Mouse (Mus musculus) neural tube, embryonic 12.5 days (tissue): ENCODE measurements around the gene Prickle1. TPM values are rescaled to one million over a fixed set of nuclear protein-coding genes. Genes with fewer than 3 reads are reported as not detected.

Experiments
- ATAC-seq: fragments of 200-750 bp; cut with Nextera tagmentation; 2 replicates; pipeline ENCODE4 v1.8.0; 2017; ENCODE audit warnings: low read depth, mild to moderate bottlenecking, moderate TSS enrichment, moderate library complexity; ENCODE audit not compliant: low FRiP score
- H3K27ac ChIP-seq: fragments of 300-500 bp; sonication (generic); 2 replicates; pipeline ENCODE4 v1.5.1; 2016
- H3K27me3 ChIP-seq: fragments of 300-500 bp; sonication (generic); replicated peaks from 2 replicates; pipeline ENCODE4 v1.6.1; 2016; ENCODE audit warnings: mild to moderate bottlenecking
- H3K36me3 ChIP-seq: fragments of 300-500 bp; sonication (generic); 2 replicates; pipeline ENCODE4 v1.6.1; 2016; ENCODE audit warnings: mild to moderate bottlenecking
- H3K4me1 ChIP-seq: fragments of 300-500 bp; sonication (generic); 2 replicates; pipeline ENCODE4 v1.6.1; 2016
- H3K4me2 ChIP-seq: fragments of 300-500 bp; sonication (generic); replicated peaks from 2 replicates; pipeline ENCODE4 v1.6.1; 2016; ENCODE audit warnings: mild to moderate bottlenecking
- H3K4me3 ChIP-seq: fragments of 300-500 bp; sonication (generic); 2 replicates; pipeline ENCODE4 v1.5.1; 2016
- H3K9ac ChIP-seq: fragments of 300-500 bp; sonication (generic); 2 replicates; pipeline ENCODE4 v1.6.1; 2016; ENCODE audit warnings: mild to moderate bottlenecking
- H3K9me3 ChIP-seq: fragments of 300-500 bp; sonication (generic); 2 replicates; pipeline ENCODE4 v1.6.1; 2016; ENCODE audit warnings: mild to moderate bottlenecking
- WGBS: fragments of 180-500 bp; shearing (Covaris S2); methylation state at CpG from one replicate; pipeline ENCODE4 v1.1.7; 2016; 5-methylcytosine and 5-hydroxymethylcytosine counted together
- polyA plus RNA-seq: library from polyadenylated mRNA; unstranded; fragments of >200 nt; fragmentation: Nextera tagmentation; extraction: Ambion mirVana; gene quantifications from 2 replicates; pipeline ENCODE4 v1.2.1, GENCODE M21; 2016

Prickle1 gene
- polyA plus RNA-seq, 1 experiment from 2014 or later = 19.2 TPM

DNA sequence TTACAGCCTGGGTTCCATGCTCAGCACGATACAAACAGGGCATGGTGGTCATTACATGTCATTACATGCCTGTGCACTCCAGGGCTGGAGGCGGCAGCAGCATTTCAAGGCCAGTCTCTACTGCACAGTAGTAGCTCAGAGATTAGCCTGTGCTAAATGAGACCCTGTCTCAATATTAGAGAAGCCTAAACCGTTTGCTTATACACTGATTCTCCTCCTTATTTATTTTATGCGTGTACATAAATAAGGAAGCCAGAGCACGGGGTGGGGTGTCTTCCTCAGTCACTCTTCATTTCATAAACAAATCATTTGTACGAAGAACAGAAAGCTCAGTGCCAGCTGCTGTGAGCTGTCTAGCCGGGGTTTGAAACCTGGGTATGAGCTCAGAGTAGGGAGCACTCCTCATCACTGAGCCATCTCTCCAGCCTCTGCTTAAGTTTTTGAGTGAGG is 111.4 kb downstream of the Prickle1 start:
- no peak overlapping the region for H3K4me2 ChIP-seq
- no peaks in the 10 kb centered on the region for H3K9me3 ChIP-seq
- no peaks in the 10 kb centered on the region; the same call in 1 of the 2 replicates for H3K36me3 ChIP-seq
- H3K4me1 ChIP-seq = no peaks in the 10 kb centered on the region
- H3K27ac ChIP-seq = no peak overlapping the region
- H3K27me3 ChIP-seq = no peaks in the 10 kb centered on the region
- ATAC-seq = no peak
- H3K9ac ChIP-seq = no peak overlapping the region
- no peak overlapping the region for H3K4me3 ChIP-seq
- 83% methylated on average over 7 of the region's 7 CpGs for WGBS

DNA sequence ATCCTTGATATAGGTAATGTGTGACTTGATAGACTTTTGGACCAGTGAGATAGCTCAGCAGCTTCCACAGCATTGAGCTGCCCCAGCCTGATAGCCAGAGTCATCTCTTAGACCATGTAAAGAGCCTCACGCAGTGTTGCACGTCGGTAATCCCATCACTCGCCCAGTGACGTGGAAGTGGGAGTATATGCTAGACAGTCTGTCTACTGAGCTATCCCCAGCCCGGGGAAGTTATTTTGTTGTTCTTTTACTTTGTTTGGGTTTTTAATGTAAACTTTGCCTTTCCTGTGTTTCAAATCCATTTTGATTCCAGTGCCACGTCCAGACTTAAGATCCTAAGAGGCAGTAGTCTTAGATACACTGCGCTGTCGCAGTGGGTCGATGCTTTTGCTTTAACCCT is 114.6 kb downstream of the Prickle1 start:
- 89% methylated on average over 10 of the region's 10 CpGs for WGBS
- H3K4me2 ChIP-seq = no peak overlapping the region
- no peak for ATAC-seq
- no peak overlapping the region for H3K27ac ChIP-seq
- no peaks in the 10 kb centered on the region for H3K27me3 ChIP-seq
- H3K9me3 ChIP-seq = no peaks in the 10 kb centered on the region
- H3K4me3 ChIP-seq = no peak overlapping the region
- H3K9ac ChIP-seq = no peak overlapping the region
- no peaks in the 10 kb centered on the region for H3K36me3 ChIP-seq
- H3K4me1 ChIP-seq = no peaks in the 10 kb centered on the region

DNA sequence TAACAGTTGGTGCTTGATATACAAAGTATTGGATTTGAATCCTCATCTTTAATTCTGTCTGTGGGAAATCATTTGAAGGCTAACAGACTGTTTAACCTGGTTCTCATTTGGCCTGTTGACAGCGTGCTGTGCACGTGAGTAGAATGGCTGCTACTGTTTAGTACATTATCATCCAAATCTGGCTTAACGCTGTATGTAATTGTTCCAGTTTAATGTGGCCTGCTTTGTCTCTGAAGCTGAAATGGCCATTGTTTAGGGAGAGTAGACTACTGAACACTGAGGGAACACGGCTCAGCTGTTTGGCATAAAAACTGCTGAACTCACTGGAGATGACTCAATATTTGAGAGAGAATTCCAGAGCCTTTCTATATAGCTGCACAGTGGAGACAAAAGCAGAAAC is 116.2 kb downstream of the Prickle1 start:
- no peaks in the 10 kb centered on the region for H3K4me1 ChIP-seq
- WGBS = 52% methylated on average over 4 of the region's 4 CpGs
- H3K27ac ChIP-seq = no peak overlapping the region
- no peak overlapping the region for H3K4me2 ChIP-seq
- H3K4me3 ChIP-seq = no peak overlapping the region
- H3K27me3 ChIP-seq = no peaks in the 10 kb centered on the region
- ATAC-seq = no peak
- H3K9ac ChIP-seq = no peak overlapping the region
- H3K9me3 ChIP-seq = no peaks in the 10 kb centered on the region
- no peaks in the 10 kb centered on the region for H3K36me3 ChIP-seq

DNA sequence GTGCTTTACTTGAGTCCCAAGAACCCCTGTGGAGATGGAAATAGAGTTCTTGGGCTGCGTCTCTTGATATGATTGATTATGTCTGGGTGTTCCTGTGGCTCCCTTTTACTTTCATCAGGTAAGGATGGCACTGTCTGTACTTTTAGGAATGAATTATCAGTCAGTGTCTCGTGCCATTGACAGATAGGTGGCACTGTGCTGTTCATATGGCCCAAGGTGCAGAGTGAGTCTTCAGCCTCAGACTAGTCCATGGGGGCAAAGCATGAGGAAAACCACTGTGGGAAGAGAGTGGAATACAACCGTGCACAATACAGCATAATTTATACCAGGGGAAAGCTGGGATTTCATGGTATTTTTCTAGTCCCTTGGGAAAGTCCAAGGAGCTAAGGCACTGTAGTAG is 117.0 kb downstream of the Prickle1 start:
- Histone ChIP-seq H3K36me3 (no peaks in the 10 kb centered on the region), H3K27ac (no peak overlapping the region), H3K27me3 (no peaks in the 10 kb centered on the region), H3K4me3 (no peak overlapping the region), H3K4me1 (no peaks in the 10 kb centered on the region), H3K9me3 (no peaks in the 10 kb centered on the region), H3K4me2 (no peak overlapping the region), H3K9ac (no peak overlapping the region)
- no peak for ATAC-seq
- WGBS = 83% methylated on average over 3 of the region's 3 CpGs

DNA sequence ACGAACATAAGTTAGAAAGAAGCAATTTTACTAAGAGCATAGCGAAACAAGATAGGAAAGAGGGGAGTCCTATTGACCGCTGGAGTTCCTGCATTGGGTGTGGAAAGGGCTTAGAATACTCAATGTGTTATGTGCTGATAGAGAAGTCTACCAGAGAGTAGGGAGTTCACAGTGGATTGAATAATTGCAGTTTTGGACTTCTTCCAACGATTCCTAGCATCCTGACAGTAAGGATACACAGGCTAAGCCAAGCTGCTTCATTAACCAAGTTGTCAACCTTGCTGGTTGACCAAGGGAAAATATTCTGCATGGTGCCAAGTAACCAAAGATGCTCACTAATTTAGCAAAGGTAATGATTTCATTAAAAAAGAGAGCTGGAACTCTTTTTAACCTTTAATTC is 118.0 kb downstream of the Prickle1 start:
- Histone ChIP-seq H3K4me2 (no peak overlapping the region), H3K27ac (no peak overlapping the region), H3K9me3 (no peaks in the 10 kb centered on the region), H3K36me3 (no peaks in the 10 kb centered on the region), H3K4me1 (peaks cover 2% of the 10 kb centered on the region; the same call in 1 of the 2 replicates), H3K9ac (no peak overlapping the region), H3K27me3 (no peaks in the 10 kb centered on the region), H3K4me3 (no peak overlapping the region)
- no peak for ATAC-seq
- WGBS = 95% methylated on average over 4 of the region's 4 CpGs

DNA sequence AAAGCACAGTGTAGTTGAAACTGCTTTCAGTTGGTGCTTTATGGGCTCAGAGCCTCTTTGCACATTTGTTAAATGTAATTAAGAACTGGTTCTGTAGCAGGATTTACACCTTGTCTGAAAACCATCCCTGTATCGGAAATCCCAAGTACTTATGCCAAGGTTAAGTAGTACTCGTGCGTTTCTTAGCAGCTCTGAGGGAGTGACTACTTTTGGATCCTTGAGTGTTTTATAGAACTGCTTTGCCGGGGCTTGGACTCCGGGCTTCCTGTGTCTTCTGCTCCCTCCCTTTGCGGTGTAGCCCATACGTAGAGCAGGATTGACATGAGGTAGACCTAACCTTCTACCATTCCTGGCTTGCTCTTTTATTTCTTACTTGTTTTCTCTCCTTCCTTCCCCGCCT is 120.0 kb downstream of the Prickle1 start:
- no peak overlapping the region for H3K27ac ChIP-seq
- H3K9me3 ChIP-seq = no peaks in the 10 kb centered on the region
- no peak for ATAC-seq
- no peak overlapping the region for H3K9ac ChIP-seq
- H3K36me3 ChIP-seq = no peaks in the 10 kb centered on the region
- no peak overlapping the region for H3K4me2 ChIP-seq
- no peaks in the 10 kb centered on the region for H3K27me3 ChIP-seq
- WGBS = 54% methylated on average over 8 of the region's 8 CpGs
- no peak overlapping the region for H3K4me3 ChIP-seq
- H3K4me1 ChIP-seq = peaks cover 12% of the 10 kb centered on the region

DNA sequence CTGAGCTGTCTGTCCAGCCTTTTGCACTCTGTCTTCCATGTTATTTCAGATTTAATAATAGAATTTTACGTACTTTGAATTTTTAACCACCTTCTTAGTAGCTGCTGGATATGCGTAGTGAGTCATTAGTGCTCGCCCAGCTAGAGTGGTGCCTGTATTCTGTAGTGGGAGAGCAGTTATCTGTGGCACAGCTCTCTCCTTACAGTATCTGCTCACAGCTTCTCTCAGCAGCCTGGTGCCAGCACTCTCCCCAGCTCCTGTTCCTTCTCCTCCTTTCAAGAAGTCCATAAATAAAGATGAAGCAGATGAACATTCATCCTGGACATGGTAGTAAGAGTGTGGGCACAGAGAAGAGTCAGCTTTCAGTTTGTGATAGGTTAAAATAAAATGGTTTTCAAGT is 121.4 kb downstream of the Prickle1 start:
- WGBS = 88% methylated on average over 3 of the region's 3 CpGs
- H3K27ac ChIP-seq = no peak overlapping the region
- H3K9me3 ChIP-seq = no peaks in the 10 kb centered on the region
- no peaks in the 10 kb centered on the region for H3K36me3 ChIP-seq
- no peak overlapping the region for H3K9ac ChIP-seq
- H3K4me3 ChIP-seq = no peak overlapping the region
- H3K4me2 ChIP-seq = no peak overlapping the region
- H3K27me3 ChIP-seq = no peaks in the 10 kb centered on the region
- peaks cover 12% of the 10 kb centered on the region for H3K4me1 ChIP-seq
- no peak for ATAC-seq

DNA sequence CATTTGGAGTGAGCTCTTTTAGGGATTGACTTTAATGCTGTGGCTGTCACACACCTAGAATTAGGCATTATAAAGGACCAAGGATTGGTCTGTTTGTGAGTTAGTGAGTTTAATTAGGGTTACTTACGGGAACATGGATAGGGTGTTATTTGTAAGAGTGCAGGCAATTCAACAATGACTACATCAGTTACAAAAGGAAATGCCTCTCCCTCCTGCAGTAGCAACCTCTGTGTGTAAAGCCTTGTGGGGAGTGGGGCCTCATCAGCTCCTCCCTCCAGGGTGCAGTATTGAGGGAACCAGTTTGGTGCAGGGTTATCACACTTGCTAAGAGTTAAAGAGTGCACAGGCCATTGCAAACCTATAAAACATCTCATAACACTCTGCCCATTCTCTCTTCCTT is 123.6 kb downstream of the Prickle1 start:
- Histone ChIP-seq H3K9ac (no peak overlapping the region), H3K4me1 (peaks cover 12% of the 10 kb centered on the region), H3K9me3 (no peaks in the 10 kb centered on the region), H3K36me3 (no peaks in the 10 kb centered on the region; the same call in 1 of the 2 replicates), H3K4me3 (no peak overlapping the region), H3K27me3 (no peaks in the 10 kb centered on the region), H3K4me2 (no peak overlapping the region; the same call in 1 of the 2 replicates), H3K27ac (no peak overlapping the region)
- no peak for ATAC-seq
- WGBS = 26% methylated on average over 1 of the region's 1 CpGs

DNA sequence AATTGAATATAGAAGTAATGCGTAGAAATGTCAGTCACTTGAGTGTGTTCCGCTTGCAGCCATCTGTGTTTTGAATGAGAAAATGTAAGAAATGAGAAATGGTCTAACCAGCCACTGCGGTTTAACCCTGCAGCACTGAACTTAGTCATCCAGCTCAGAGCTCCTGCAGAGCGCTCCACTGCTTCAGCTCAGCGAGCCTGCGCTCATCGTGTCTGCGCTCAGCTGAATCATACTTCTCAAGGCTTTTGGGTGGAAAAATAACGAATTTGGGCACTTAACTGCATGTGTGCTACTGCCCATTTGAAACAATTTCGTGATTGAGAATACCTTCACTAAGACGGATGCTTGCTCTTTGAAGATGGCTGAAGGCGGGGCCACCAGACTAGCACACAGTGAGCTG is 124.0 kb downstream of the Prickle1 start:
- Histone ChIP-seq H3K27me3 (no peaks in the 10 kb centered on the region), H3K9me3 (no peaks in the 10 kb centered on the region), H3K9ac (no peak overlapping the region), H3K27ac (no peak overlapping the region), H3K4me2 (no peak overlapping the region; the same call in 1 of the 2 replicates), H3K4me3 (no peak overlapping the region), H3K36me3 (no peaks in the 10 kb centered on the region; the same call in 1 of the 2 replicates), H3K4me1 (peaks cover 12% of the 10 kb centered on the region)
- 29% methylated on average over 12 of the region's 12 CpGs for WGBS
- ATAC-seq = no peak

DNA sequence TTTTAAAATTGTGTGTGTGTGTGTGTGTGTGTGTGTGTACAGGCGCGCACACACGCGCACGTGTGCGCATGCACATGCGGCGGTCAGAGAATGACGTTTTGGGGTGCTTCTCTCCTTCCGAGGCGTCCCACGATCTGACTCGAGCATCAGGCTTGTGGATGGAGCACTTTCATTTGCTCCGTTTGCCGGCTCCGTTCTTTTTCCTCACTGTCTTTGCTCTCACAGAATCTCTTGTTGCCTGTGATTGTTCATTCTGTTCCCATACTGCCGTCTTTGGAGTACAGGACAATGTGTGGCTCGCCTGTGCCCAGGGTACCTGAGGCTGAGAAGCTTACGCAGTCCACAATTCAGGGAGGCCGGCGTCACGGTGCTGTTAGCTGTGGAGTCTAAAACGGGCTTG is 134.6 kb downstream of the Prickle1 start:
- no peaks in the 10 kb centered on the region for H3K27me3 ChIP-seq
- no peak overlapping the region for H3K4me3 ChIP-seq
- peaks cover 25% of the 10 kb centered on the region for H3K36me3 ChIP-seq
- H3K27ac ChIP-seq = no peak overlapping the region
- no peak overlapping the region for H3K9ac ChIP-seq
- ATAC-seq = no peak
- no peaks in the 10 kb centered on the region for H3K4me1 ChIP-seq
- H3K4me2 ChIP-seq = no peak overlapping the region
- H3K9me3 ChIP-seq = no peaks in the 10 kb centered on the region
- 95% methylated on average over 23 of the region's 23 CpGs for WGBS

DNA sequence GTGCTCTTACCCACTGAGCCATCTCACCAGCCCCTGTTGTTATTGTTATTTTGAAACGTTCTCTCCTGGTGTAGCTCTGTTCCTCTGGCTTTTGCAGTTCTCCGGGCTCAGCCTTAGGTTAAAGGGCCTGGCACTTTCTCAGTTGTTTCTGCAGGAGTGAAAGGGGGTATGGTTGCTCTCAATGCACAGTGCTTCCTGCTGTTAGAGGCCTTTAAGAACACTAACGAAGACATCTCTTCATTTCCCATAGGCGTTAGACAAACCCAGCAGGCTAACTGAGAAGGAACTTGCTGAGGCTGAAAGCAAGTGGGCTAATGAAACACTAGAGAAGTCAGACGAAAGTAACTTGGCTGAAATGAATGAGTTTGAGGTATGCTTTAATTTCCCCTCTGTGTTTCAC is 136.3 kb downstream of the Prickle1 start:
- Histone ChIP-seq H3K4me2 (no peak overlapping the region), H3K27me3 (no peaks in the 10 kb centered on the region), H3K4me1 (no peaks in the 10 kb centered on the region), H3K27ac (no peak overlapping the region), H3K9ac (no peak overlapping the region), H3K9me3 (no peaks in the 10 kb centered on the region), H3K4me3 (no peak overlapping the region), H3K36me3 (peaks cover 14% of the 10 kb centered on the region)
- WGBS = 77% methylated on average over 5 of the region's 5 CpGs
- ATAC-seq = no peak

DNA sequence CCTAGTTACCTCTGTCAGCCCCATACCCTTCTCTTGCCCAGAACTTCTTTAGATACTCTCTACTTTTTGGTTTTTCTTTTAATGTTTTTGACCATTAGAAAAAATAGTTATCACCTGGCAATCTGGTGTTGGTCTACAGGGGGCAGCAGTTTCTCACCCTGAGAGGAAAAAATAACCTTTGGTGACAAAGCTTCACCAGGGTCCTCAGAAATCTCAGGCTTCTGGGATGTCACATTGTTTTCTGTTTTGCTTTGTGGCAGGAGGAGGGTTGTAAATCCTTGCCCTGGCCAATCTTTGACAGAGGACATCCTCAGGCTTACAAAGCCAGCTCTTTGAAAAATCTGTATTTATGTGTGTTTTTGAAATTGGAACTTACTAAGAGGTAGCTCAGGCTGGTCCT is 139.7 kb downstream of the Prickle1 start:
- Histone ChIP-seq H3K36me3 (peaks cover 12% of the 10 kb centered on the region), H3K4me3 (no peak overlapping the region), H3K27ac (no peak overlapping the region), H3K4me2 (no peak overlapping the region), H3K4me1 (no peaks in the 10 kb centered on the region), H3K9me3 (no peaks in the 10 kb centered on the region), H3K27me3 (no peaks in the 10 kb centered on the region), H3K9ac (no peak overlapping the region)
- no peak for ATAC-seq

DNA sequence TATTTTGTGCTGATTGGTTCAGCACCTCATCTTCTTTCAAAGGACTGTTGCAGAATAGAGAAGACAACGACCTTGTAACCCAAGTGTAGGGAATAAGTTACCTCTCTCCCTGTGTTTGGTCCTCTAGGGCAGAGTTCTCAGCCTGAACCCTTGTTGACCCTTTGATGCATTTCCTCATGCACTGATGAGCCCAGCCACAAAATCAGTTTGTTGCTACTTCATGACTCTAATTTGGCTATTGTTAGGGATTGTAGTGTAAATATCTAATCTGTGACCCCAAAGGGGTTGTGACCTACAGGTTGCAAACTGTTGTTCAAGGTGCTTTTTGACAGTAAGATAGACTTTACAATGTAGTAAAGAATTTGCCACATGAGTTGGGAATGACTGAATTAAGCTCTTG is 142.4 kb downstream of the Prickle1 start:
- Histone ChIP-seq H3K27me3 (no peaks in the 10 kb centered on the region), H3K4me3 (no peak overlapping the region), H3K9me3 (no peaks in the 10 kb centered on the region), H3K9ac (no peak overlapping the region), H3K4me1 (no peaks in the 10 kb centered on the region), H3K4me2 (no peak overlapping the region), H3K27ac (no peak overlapping the region), H3K36me3 (peaks cover 12% of the 10 kb centered on the region)
- no peak for ATAC-seq
- WGBS = 71% methylated on average over 1 of the region's 1 CpGs
